Mouse (Mus musculus): ENCODE data around the gene Atg13. TPM values are rescaled to one million over a fixed set of nuclear protein-coding genes. Genes with fewer than 3 reads are reported as not detected.

Atg13 gene
- polyA plus RNA-seq, 3 experiments from 2014 or later: 23.5 to 30.7 (median 27.4) TPM

DNA sequence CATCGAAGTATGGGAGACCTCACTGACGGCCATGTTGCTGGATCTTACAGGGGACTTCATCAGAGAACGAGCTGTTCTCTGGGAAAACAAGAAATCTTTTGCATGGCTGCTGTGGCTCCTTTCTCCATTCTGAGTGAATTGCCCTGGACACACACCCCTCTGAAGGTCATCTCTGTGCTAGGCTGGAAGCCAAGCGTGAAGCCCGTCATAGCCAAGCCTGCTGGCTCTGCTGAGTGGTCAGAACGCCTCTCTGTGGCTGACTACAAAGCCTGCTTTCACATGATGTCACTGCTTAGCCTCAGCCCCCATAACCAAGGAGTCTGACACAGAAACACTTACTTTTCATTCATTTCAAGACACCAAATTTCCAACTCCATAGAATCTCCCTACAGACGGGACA lies 20.9 kb downstream of the Atg13 start:
- no peak for ATAC-seq

- ATAC-seq: no peak
Observed at GRCm38 (mm10) chr2:91683919-91684318, 26.5 kb downstream of the Atg13 start.

- no peak for ATAC-seq
Observed at GRCm38 (mm10) chr2:91682850-91683249, 27.5 kb downstream of the Atg13 start.

DNA sequence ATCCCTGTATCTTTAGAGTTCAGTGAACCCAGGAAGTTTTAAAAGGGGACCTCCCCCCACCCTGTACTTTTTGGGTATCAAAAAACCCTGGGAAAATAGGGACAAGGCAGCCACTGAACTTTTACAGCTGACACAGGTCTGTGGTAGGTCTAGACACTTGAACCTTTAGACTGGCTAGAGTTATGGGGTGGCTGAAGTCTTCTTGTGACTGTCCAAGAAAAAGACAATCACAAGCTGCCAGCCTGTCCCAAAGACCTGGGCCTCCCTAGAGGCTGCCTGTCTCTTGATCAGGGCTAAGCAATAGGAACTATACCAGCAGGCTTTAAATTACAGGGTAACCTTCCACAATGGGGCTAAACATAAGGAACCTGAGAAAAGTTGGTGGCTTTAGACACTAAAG lies 33.4 kb downstream of the Atg13 start:
- ATAC-seq: no peak

GRCm38 (mm10) chr2:91676420-91676819 lies 34.0 kb downstream of the Atg13 start:
- ATAC-seq: no peak

DNA sequence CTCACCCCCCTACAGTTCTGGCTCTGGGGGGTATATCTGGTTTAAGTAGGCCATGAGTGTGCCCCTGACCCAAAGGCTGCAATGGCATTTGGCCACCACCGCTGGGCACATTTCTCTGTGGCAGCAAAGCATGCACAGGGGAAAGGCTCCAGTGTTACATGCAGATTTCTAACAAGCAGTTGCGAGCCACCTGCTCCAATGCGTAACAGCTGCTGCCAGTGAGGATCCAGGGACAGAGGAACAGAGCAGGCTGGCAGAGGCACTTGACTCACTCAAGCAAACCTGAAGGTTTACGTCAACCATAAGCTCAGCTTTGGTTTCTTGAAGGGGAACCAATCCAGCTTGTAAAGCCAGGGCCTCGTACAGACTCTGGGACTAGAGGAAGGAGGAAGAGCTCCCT lies 35.5 kb downstream of the Atg13 start:
- ATAC-seq: no peak

DNA sequence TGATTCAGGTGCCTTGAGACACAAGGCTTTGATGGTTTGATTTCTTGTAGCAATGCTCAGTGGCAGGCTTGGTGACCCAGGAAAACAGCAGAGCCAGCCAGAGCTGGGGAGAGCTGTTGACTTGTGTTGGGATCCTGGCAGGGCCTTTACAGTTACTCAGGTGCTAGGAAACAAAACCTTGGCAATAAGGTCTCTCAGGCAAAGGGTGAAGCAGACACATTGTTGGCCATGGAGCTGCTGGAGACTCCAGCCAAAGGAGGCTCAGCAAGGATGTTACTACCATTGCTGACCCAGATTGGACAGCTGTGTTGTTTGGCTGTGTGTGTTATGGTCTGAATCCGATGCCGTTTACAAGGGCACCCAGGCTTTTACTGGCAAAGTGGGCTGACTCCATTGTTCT lies 36.8 kb downstream of the Atg13 start:
- no peak for ATAC-seq

GRCm38 (mm10) chr2:91670038-91670437 lies 40.3 kb downstream of the Atg13 start:
- no peak for ATAC-seq

DNA sequence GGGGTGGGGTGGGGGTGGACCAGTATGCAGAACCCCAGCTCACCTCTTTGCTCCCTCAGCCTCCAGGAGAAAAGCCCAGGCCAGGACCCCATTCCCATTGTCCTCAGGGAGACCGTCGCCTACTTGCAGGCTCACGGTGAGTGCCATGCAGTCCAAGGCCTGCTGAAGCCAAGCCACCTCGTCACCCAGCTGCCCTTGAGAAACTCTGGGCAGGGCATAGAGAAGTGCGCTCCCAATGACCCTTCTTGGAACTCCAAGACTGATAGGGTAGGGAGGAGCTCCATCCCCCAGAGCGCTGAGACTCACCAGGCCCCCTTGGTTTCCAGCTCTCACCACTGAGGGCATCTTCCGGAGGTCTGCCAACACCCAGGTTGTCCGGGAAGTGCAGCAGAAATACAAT lies 41.0 kb downstream of the Atg13 start:
- ATAC-seq: no peak

- no peak for ATAC-seq
Observed at GRCm38 (mm10) chr2:91667747-91668146, 42.6 kb downstream of the Atg13 start.

DNA sequence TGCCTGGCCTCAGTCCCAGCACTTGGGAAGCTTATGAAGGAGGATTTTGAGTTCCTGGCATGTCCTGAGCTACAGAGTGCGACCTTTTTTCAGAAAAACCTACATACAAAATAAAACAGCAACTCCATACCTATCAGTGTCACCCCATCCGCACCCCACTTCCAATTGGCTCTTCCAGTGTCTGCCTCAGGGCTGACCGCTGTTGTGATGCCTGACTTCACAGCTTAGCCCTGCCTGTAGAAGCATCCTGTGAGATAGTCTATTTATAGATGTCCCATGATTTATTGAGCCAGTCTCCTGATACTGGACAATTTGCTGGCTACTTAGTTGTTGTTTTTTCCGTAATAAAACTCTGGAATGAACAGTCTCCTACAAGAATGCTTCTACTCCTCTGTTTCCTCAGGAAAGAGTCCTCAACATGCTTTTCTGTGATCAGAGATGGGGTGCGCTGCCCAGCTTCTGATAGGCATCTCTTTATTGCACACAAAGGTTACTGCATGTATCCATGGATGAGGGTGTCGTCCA lies 43.9 kb downstream of the Atg13 start:
- no peak for ATAC-seq

- no peak for ATAC-seq
Observed at GRCm38 (mm10) chr2:91664780-91665179, 45.6 kb downstream of the Atg13 start.

- no peak for ATAC-seq
Observed at GRCm38 (mm10) chr2:91660981-91661380, 49.4 kb downstream of the Atg13 start.

- ATAC-seq: no peak
Observed at GRCm38 (mm10) chr2:91659657-91660056, 50.7 kb downstream of the Atg13 start.

GRCm38 (mm10) chr2:91656774-91657173 lies 53.6 kb downstream of the Atg13 start:
- ATAC-seq: no peak

DNA sequence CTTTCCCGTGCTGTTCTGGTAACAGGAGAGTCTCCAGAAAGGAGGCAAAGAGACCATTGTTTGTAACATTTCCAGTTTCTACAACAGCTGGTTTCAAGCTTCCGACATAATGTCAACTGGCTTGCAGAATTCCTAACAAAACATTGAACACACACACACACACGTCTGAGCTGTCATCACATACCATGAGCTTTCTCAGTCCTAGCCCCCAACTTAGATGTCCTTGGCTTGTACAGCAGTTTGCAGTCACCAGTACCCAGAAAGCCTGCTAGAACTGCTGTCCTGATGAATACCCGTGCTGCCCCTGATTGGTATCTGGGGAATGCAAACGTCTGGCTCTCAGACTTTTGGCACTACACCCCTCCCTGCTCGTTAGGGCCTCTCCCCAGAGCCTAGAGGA lies 54.5 kb downstream of the Atg13 start:
- ATAC-seq: no peak

DNA sequence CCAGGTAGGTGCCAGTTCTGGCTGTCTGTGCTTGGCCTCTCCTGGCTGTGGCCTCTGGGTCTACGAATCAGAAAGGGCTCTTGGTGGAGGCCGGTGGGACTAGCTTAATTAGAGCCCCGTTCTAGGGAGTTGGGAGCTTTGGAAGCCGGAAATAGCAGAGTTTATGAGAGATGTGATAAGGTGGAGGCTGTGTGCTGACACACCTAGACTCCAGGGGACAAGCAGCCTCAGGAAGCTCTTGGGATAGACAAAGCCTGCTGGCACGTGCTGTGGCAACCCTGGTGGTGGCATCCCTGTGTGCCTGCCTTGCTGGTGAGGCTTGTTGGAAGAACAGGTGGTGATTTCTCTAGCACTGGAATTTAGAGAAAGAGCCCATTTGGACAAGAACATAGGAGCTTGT lies 55.0 kb downstream of the Atg13 start:
- no peak for ATAC-seq

DNA sequence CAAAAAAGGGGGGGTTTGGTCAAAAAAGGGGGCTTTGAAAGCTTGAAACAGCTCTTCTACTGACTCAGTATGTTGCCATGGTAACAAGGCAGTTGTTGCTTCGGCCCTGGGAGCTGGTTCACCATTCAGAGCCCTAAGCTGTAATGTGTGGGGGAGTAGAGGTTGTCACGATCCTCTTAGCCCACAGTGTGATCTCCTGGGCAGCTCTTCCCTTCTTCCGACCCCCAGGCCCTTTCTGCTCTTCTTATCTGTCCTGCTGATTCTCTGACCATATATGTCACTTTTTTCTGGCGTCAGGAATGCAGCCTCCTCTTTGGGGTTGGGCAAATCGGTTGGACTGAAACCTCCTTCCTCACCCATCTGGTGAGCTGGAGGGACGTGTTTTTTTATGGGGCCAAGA lies 57.5 kb downstream of the Atg13 start:
- ATAC-seq: no peak

- no peak for ATAC-seq
Observed at GRCm38 (mm10) chr2:91651458-91652258, 58.7 kb downstream of the Atg13 start.

DNA sequence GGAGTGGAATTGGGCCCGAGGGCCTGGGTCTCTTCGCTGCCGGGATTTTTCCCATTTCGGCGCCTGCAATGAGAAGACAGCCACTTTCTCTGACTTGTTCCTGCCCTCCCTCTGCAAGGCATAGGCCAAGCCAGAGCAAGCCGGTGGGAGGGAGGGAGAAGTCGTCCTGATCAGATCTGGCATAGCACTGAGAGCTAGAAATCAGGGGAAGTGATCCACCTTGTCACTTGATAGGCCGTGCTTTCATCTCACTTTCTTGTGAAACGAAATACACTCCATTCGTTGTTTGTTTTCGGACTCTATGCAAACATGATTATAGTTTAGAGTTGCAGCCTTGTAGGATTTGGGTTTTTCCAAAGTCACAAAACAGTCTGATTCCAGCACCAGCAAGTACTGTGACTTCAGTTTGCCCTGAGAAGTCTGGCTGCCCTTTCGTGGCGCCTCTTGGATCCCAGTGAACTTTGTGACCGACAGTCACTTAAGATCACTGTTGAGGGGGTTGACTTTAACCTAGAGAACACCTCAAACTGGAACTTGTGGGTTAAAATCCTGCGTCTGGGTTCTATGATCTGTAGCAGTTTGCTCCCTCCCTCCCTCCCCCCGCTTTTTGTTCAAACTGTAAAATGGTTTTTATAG lies 59.9 kb downstream of the Atg13 start:
- no peak for ATAC-seq

- peak; percentile 96 for ATAC-seq
Observed at GRCm38 (mm10) chr2:91649553-91650359, 60.6 kb downstream of the Atg13 start, which contains the start of the genes Zfp408 and Arhgap1. Zfp408 (minus strand) TSS chr2:91649791. Arhgap1 (plus strand) TSS chr2:91649860.

DNA sequence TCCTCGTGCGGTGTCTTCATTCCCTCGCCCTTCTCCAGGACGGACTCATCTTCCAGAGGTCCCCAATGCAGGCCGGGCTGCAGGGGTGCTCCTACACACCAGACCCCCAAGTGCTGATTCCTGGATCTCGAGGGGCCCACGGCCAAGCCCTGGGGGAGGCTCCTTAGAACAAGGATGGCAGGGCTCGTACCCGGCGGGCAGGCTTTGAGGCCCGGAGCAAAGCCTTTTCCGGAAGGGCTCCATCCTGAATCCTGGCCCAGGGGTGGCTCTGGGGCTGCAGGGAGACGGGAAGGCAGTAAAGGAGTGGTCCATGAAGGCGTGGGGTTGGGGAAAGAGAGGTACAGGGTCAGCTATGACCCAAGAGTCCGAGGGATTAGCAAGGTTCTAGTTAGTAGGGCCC lies 61.2 kb downstream of the Atg13 start:
- no peak for ATAC-seq

GRCm38 (mm10) chr2:91646733-91647132 lies 63.6 kb downstream of the Atg13 start:
- no peak for ATAC-seq
